Mouse (Mus musculus) liver, embryonic 13.5 days (tissue): ENCODE data around the gene Gabrr2. TPM values are rescaled to one million over a fixed set of nuclear protein-coding genes. Genes with fewer than 3 reads are reported as not detected.
"Not testable (repeated sequence)": the region's sequence is repeated elsewhere in the genome, so short reads cannot be mapped to it uniquely, and the experiment has no call there.

Experiments
- ATAC-seq: fragments of 200-750 bp; cut with Nextera tagmentation; 2 replicates; pipeline ENCODE4 v1.8.0; 2017; ENCODE audit warnings: low read depth, mild to moderate bottlenecking, moderate number of reproducible peaks, moderate library complexity
- DNase-seq: peaks from one replicate; pipeline ENCODE4 v3.0.0; 2022
- H3K27ac ChIP-seq: fragments of 300-500 bp; sonication (generic); 2 replicates; pipeline ENCODE4 v1.5.1; 2015; ENCODE audit warnings: moderate library complexity, mild to moderate bottlenecking, inconsistent platforms
- H3K27me3 ChIP-seq: fragments of 300-500 bp; sonication (generic); 2 replicates; pipeline ENCODE4 v1.6.1; 2015; ENCODE audit warnings: mild to moderate bottlenecking, inconsistent platforms
- H3K36me3 ChIP-seq: fragments of 300-500 bp; sonication (generic); 2 replicates; pipeline ENCODE4 v1.6.1; 2015; ENCODE audit warnings: mild to moderate bottlenecking, inconsistent platforms
- H3K4me1 ChIP-seq: fragments of 300-500 bp; sonication (generic); replicated peaks from 2 replicates; pipeline ENCODE4 v1.6.1; 2015; ENCODE audit warnings: inconsistent platforms
- H3K4me2 ChIP-seq: fragments of 300-500 bp; sonication (generic); 2 replicates; pipeline ENCODE4 v1.6.1; 2015; ENCODE audit warnings: inconsistent platforms, mild to moderate bottlenecking, moderate library complexity
- H3K4me3 ChIP-seq: fragments of 300-500 bp; sonication (generic); replicated peaks from 2 replicates; pipeline ENCODE4 v1.5.1; 2015; ENCODE audit warnings: mild to moderate bottlenecking, inconsistent platforms
- H3K9ac ChIP-seq: fragments of 300-500 bp; sonication (generic); 2 replicates; pipeline ENCODE4 v1.6.1; 2015; ENCODE audit warnings: mild to moderate bottlenecking, inconsistent platforms
- H3K9me3 ChIP-seq: fragments of 300-500 bp; sonication (generic); replicated peaks from 2 replicates; pipeline ENCODE4 v1.6.1; 2016; ENCODE audit warnings: inconsistent platforms
- WGBS: fragments of 180-500 bp; shearing (Covaris S2); methylation state at CpG from one replicate; pipeline ENCODE4 v1.1.7; 2015; ENCODE audit not compliant: insufficient replicate concordance; 5-methylcytosine and 5-hydroxymethylcytosine counted together
- polyA plus RNA-seq: library from polyadenylated mRNA; unstranded; fragments of >200 nt; fragmentation: Nextera tagmentation; extraction: Ambion mirVana; gene quantifications from 2 replicates; pipeline ENCODE4 v1.2.1, GENCODE M21; 2015

Gene Gabrr2
- polyA plus RNA-seq, 1 experiment from 2014 or later: not detected

DNA sequence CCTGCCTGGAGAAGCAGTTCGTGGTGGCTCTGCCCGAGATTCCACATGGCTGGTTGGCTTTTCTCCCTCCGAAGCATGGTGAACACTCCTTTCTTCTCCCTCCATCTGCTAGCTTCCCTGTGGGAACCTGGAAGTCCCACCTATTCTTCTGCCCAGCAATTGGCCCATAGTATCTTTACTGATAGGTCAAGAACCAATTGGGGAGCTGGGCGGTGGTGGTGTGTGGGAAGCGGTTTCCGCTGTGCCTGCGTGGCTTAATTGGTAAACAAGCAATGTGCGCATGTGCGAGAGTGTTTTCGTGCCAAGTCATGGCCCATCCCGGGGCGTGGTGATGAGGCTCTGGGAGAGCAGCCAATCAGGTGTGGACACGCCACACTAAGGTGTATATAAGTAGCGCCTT, 50.1 kb downstream of the Gabrr2 start:
- 82% methylated on average over 13 of the region's 14 CpGs for WGBS
- H3K4me1 ChIP-seq: peaks cover 23% of the 10 kb centered on the region
- H3K9ac ChIP-seq, H3K36me3 ChIP-seq, H3K4me3 ChIP-seq, H3K4me2 ChIP-seq, ATAC-seq, DNase-seq, H3K27ac ChIP-seq, H3K9me3 ChIP-seq, H3K27me3 ChIP-seq: not testable (repeated sequence)

DNA sequence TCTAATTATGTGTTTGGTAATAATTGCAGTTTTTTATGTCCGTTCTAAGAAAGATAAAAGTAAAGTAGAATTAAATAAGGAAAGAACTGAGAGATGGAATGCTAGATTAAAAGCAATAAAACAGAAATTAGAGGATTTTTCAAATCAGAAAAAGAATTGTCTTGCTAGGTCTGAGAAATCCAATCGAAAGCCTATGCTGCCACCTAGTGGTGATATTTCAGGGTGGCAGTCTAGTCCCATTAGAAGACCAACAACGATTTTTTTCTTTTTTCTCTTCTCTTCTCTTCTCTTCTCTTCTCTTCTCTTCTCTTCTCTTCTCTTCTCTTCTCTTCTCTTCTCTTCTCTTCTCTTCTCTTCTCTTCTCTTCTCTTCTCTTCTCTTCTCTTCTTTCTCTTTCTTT, 56.3 kb downstream of the Gabrr2 start:
- H3K4me3 ChIP-seq, ATAC-seq, H3K27me3 ChIP-seq, H3K9me3 ChIP-seq, H3K4me1 ChIP-seq, H3K36me3 ChIP-seq, H3K4me2 ChIP-seq, H3K27ac ChIP-seq, H3K9ac ChIP-seq: not testable (repeated sequence)
- peak; percentile 39 for DNase-seq
- WGBS: 3% methylated on average over 3 of the region's 3 CpGs

DNA sequence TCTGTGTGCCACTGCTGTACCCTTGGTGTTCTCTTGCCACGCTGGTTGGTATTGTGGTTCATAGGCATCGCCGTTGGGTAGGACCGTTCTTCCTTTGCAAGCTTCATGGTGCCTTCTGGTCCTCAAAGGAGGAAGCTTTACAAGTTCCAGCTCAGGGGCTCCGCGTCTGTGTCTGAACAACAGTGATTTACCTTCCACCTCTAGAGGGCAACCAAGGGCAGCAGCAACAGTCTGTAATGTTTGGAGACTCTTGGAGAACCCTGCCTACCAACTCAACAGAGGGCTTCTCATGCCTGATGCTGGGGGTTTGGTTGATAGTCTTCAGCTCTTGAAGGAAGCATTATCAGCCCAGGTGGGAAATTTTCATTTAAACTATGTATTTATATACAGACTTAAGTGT, 61.7 kb downstream of the Gabrr2 start:
- Histone ChIP-seq H3K4me3 (no peak overlapping the region), H3K9ac (no peak overlapping the region), H3K4me2 (no peak overlapping the region), H3K36me3 (no peaks in the 10 kb centered on the region), H3K27ac (no peak overlapping the region), H3K4me1 (no peaks in the 10 kb centered on the region), H3K27me3 (no peaks in the 10 kb centered on the region), H3K9me3 (no peaks in the 10 kb centered on the region)
- DNase-seq (no peak), ATAC-seq (no peak)
- 56% methylated on average over 6 of the region's 6 CpGs for WGBS

DNA sequence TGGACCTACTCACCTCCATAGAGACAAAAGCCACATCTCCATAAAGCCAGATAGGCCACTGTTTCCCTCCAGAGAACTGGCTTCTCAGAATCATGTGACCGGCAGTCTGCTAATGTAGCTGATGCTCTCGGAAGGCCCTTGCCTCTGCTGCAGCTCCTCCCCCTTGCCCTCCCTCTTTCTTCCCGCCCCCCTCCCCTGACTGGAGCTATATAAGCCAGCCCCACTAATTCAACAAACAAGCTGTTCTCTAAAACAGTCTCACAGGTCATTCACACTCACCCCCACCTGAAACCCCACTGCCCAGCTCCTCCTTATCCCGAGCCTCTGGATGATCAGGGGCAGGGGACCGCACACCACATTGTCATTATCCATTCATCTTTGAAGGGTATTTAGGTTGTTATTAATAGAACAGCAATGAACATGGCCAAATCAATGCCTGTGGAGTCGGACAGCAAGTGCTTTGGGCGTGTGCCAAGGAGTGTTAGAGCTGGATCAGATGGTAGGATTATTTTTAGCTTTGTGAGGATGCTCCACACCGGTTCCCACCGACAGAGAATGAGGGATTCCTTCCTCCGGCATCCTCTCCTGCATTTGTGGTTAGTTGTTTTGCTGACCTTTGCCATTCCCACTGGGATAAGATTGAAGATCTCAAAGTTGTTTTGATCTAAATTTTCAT, 62.7 kb downstream of the Gabrr2 start:
- Histone ChIP-seq H3K4me3 (no peak overlapping the region), H3K4me1 (no peaks in the 10 kb centered on the region), H3K9me3 (no peaks in the 10 kb centered on the region), H3K27ac (no peak overlapping the region), H3K4me2 (no peak overlapping the region), H3K27me3 (no peaks in the 10 kb centered on the region), H3K36me3 (no peaks in the 10 kb centered on the region), H3K9ac (no peak overlapping the region)
- DNase-seq: no peak
- no peak for ATAC-seq
- 67% methylated on average over 10 of the region's 10 CpGs for WGBS

DNA sequence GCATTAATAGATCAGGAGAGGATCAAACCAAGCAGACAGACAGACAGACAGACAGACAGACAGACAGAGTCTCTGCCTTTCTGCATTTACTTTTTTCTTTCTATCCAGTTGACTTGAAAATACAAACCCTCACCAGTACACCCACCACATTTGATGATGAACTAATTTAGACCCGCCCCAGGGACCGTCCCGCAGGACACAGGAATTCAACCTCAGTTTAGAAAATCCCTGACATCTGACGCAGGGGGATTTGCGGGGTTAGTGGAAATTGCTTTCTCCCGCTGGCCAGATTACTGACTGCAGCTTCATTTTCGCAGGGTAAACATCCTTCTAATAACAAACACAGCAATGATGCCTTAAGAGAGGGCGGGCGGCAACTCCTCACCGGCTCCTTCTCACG, 69.4 kb downstream of the Gabrr2 start, which contains the start of gene Gabrr1:
TSS of gene Gabrr1 (plus strand) at position 301 of the 400 bp plus-strand sequence.
- Histone ChIP-seq H3K4me1 (no peaks in the 10 kb centered on the region), H3K9me3 (no peaks in the 10 kb centered on the region), H3K4me3 (no peak within 1 kb of the TSS), H3K9ac (no peak within 1 kb of the TSS), H3K36me3 (no peaks in the 10 kb centered on the region), H3K27ac (no peak within 1 kb of the TSS), H3K27me3 (no peaks in the 10 kb centered on the region), H3K4me2 (no peak within 1 kb of the TSS)
- WGBS: 61% methylated on average over 11 of the region's 11 CpGs
- ATAC-seq (no peak), DNase-seq (no peak)

Other genes with a start within 250 kb of the Gabrr2 start
- gene Ankrd6, start 112.2 kb upstream of the Gabrr2 start, polyA plus RNA-seq: 0.67 and 0.89 TPM in 2 replicates
- gene Rragd, start 80.0 kb upstream of the Gabrr2 start, polyA plus RNA-seq: 3.6 and 5.6 TPM in 2 replicates
- gene Ube2j1, start 31.6 kb upstream of the Gabrr2 start, polyA plus RNA-seq: 32.7 and 43.2 TPM in 2 replicates
- not detected in 2 replicates for gene Gabrr1, start 69.5 kb downstream of the Gabrr2 start, polyA plus RNA-seq
- gene Pm20d2, start 126.7 kb downstream of the Gabrr2 start, polyA plus RNA-seq: 0.23 and 0.24 TPM in 2 replicates
- 0.31 and 0.37 TPM in 2 replicates for gene Srsf12, start 146.0 kb downstream of the Gabrr2 start, polyA plus RNA-seq
- gene Pnrc1, start 227.2 kb downstream of the Gabrr2 start, polyA plus RNA-seq: 28.4 and 33.6 TPM in 2 replicates
- 16.4 and 23.7 TPM in 2 replicates for gene Rngtt, start 247.3 kb downstream of the Gabrr2 start, polyA plus RNA-seq